In the genomic region with DNA sequence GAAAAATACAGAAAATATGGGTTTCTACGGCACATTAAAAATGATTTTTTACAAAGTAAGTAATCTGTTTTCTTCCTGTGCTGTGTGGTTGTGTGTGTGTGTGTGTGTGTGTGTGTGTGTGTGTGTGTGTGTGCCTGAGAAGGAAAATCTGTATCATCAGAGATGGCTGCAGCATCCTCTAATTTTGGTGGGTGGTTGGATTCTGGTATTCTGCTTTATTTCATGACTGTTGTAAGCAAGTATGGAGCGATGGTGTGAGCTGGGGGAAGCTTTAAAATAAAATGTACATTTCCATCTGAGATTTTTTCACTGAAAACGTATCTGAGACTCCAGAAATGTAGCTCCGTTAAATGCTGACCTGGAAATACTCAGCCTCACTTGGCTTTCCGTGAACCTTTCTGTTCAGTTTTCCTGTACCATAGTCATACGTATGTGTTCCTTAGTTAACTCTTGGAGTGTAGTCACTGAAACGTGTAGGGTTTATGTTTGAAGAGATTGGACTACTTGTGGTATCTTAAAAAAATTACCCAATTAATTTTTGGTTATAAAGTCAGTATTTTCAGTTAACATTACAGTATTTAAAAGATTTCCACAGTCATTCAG, we compare ENCODE assay signal across 8 mouse cellular contexts.
DNase-seq lines count a peak whose midpoint lies in the region; ATAC-seq and TF ChIP-seq lines count a peak whose summit lies in the region.

No protein-coding gene starts in this region.

- H3K9ac ChIP-seq in heart, adult 2 months (ENCODE audit: low read depth, low read length) = no peak overlapping the region; the same call in 1 of the 2 replicates
- peak overlapping the region; percentile 69 for H3K9ac ChIP-seq in limb, embryonic 13.5 days

- H3K4me1 ChIP-seq in heart, adult 2 months (ENCODE audit: control insufficient read depth, insufficient read depth, low read length) = peaks cover 2% of the 10 kb centered on the region
- peaks cover 3% of the 10 kb centered on the region; the same call in 1 of the 2 replicates for H3K4me1 ChIP-seq in embryonic fibroblast, embryonic 13.5 days (ENCODE audit: control insufficient read depth, insufficient read depth, low read length)
- H3K4me1 ChIP-seq in limb, embryonic 13.5 days = 0 out of 2 replicates have a peak, but pooled peaks cover 10% of the 10 kb centered on the region

- WGBS in heart, adult 2 months = 61% methylated on average over 7 of the region's 7 CpGs
- 49% methylated on average over 7 of the region's 7 CpGs for WGBS in limb, embryonic 13.5 days

- H3K36me3 ChIP-seq in heart, adult 2 months (ENCODE audit: control insufficient read depth, insufficient read depth, low read length) = peaks cover 6% of the 10 kb centered on the region
- no peaks in the 10 kb centered on the region for H3K36me3 ChIP-seq in limb, embryonic 13.5 days

- peak overlapping the region; percentile 59 for H3K27ac ChIP-seq in heart, adult 2 months
- H3K27ac ChIP-seq in embryonic fibroblast, embryonic 13.5 days (ENCODE audit: insufficient read depth, low read length) = peak overlapping the region; percentile 83
- no peak overlapping the region; the same call in 1 of the 2 replicates for H3K27ac ChIP-seq in limb, embryonic 13.5 days

- intact Hi-C loops in heart, adult 2 months (cut with DNase I) = no loop called here

- peak overlapping the region; percentile 76 for H3K4me2 ChIP-seq in limb, embryonic 13.5 days (replicated peaks)

- no peaks in the 10 kb centered on the region for H3K9me3 ChIP-seq in limb, embryonic 13.5 days

- peak overlapping the region; percentile 20 for H3K4me3 ChIP-seq in heart, adult 2 months
- peak overlapping the region; percentile 49 for H3K4me3 ChIP-seq in embryonic fibroblast, embryonic 13.5 days (ENCODE audit: insufficient read depth, low read length)
- peak overlapping the region; percentile 47 for H3K4me3 ChIP-seq in limb, embryonic 13.5 days

- H3K27me3 ChIP-seq in heart, adult 2 months (ENCODE audit: control insufficient read depth, insufficient read depth, low read length) = no peaks in the 10 kb centered on the region
- no peaks in the 10 kb centered on the region for H3K27me3 ChIP-seq in limb, embryonic 13.5 days

- no peak for TF ChIP-seq CTCF in heart, adult 2 months (IDR thresholded peaks at IDR 0.05)
- no peak for TF ChIP-seq CTCF in embryonic fibroblast, embryonic 13.5 days (IDR thresholded peaks at IDR 0.05; ENCODE audit: borderline replicate concordance, insufficient read depth, low read length)

- no peaks in the 10 kb centered on the region; the same call in 1 of the 2 replicates for H3K79me2 ChIP-seq in heart, adult 2 months (replicated peaks; ENCODE audit: control insufficient read depth, insufficient read depth, low read length)

- TF ChIP-seq EP300 in heart, adult 2 months (IDR thresholded peaks at IDR 0.05; ENCODE audit: insufficient read depth, low read depth, low read length) = no peak

- DNase-seq in heart, adult 2 months = no peak
- no peak for DNase-seq in heart, postnatal 4 days
- peak; percentile 33 for DNase-seq in 3T3-L1 (ENCODE audit: low read depth, low spot score)
- DNase-seq in embryo, embryonic 10 days (ENCODE audit: low spot score) = no peak
- DNase-seq in c-Kit-positive CD71-positive TER-119-positive erythroid progenitor cells, embryonic 14.5 days (ENCODE audit: low spot score) = no peak
- no peak for DNase-seq in adrenal gland, postnatal 36 days

- no peak for ATAC-seq in limb, embryonic 13.5 days (ENCODE audit: low FRiP score, low read depth)

- no peak for TF ChIP-seq POLR2A in heart, adult 2 months (IDR thresholded peaks at IDR 0.05; ENCODE audit: insufficient read depth, low read depth, low read length)
- TF ChIP-seq POLR2A in embryonic fibroblast, embryonic 13.5 days (IDR thresholded peaks at IDR 0.05; ENCODE audit: low read depth, low read length) = no peak
